Mouse (Mus musculus) stomach, postnatal 0 days (tissue): ENCODE measurements around the gene Zfp383. TPM values are rescaled to one million over a fixed set of nuclear protein-coding genes. Genes with fewer than 3 reads are reported as not detected.

Experiments
- ATAC-seq: fragments of 200-750 bp; cut with Nextera tagmentation; 2 replicates; pipeline ENCODE4 v1.8.0; 2017; ENCODE audit not compliant: low FRiP score, low TSS enrichment
- DNase-seq: peaks from one replicate; pipeline ENCODE4 v3.0.0-alpha.2; 2016; ENCODE audit warnings: low spot score
- H3K27ac ChIP-seq: fragments of 300-500 bp; sonication (generic); replicated peaks from 2 replicates; pipeline ENCODE4 v1.5.1; 2014; ENCODE audit warnings: mild to moderate bottlenecking, control low read depth
- H3K27me3 ChIP-seq: fragments of 300-500 bp; sonication (generic); 2 replicates; pipeline ENCODE4 v1.6.1; 2014; ENCODE audit warnings: low read length; ENCODE audit not compliant: control insufficient read depth, insufficient read depth
- H3K36me3 ChIP-seq: fragments of 300-500 bp; sonication (generic); 2 replicates; pipeline ENCODE4 v1.6.1; 2014; ENCODE audit warnings: low read length, mixed read lengths; ENCODE audit not compliant: control insufficient read depth, insufficient read depth
- H3K4me1 ChIP-seq: fragments of 300-500 bp; sonication (generic); replicated peaks from 2 replicates; pipeline ENCODE4 v1.6.1; 2014; ENCODE audit warnings: antibody characterized with exemption; ENCODE audit not compliant: control insufficient read depth, insufficient read depth
- H3K4me2 ChIP-seq: fragments of 300-500 bp; sonication (generic); replicated peaks from 2 replicates; pipeline ENCODE4 v1.6.1; 2014; ENCODE audit warnings: low read depth, mild to moderate bottlenecking, control low read depth, moderate library complexity
- H3K4me3 ChIP-seq: fragments of 300-500 bp; sonication (generic); 2 replicates; pipeline ENCODE4 v1.5.1; 2014; ENCODE audit warnings: low read depth, low read length, control low read depth
- H3K9ac ChIP-seq: fragments of 300-500 bp; sonication (generic); 2 replicates; pipeline ENCODE4 v1.6.1; 2014; ENCODE audit warnings: mild to moderate bottlenecking, low read length, control low read depth, mixed read lengths
- H3K9me3 ChIP-seq: fragments of 300-500 bp; sonication (generic); 2 replicates; pipeline ENCODE4 v1.6.1; 2016; ENCODE audit warnings: low read length; ENCODE audit not compliant: control insufficient read depth
- CTCF ChIP-seq: IDR thresholded peaks from 2 replicates; pipeline ENCODE4 v1.5.1; 2016; ENCODE audit warnings: antibody characterized with exemption, low read depth, mild to moderate bottlenecking, moderate library complexity
- EP300 ChIP-seq: optimal IDR thresholded peaks from 2 replicates; pipeline ENCODE3; 2016; ENCODE audit warnings: antibody characterized with exemption
- WGBS: fragments of 180-500 bp; shearing (Covaris S2); extraction: QIAGEN DNeasy Blood & Tissue Kit; methylation state at CpG from one replicate; pipeline ENCODE4 v1.1.7; 2014; 5-methylcytosine and 5-hydroxymethylcytosine counted together
- polyA plus RNA-seq: library from polyadenylated mRNA; unstranded; fragments of >200 nt; fragmentation: Nextera tagmentation; extraction: Ambion mirVana; gene quantifications from 2 replicates; pipeline ENCODE4 v1.2.1, GENCODE M21; 2015

The Zfp383 gene
- polyA plus RNA-seq, 1 experiment from 2014 or later = 2.2 TPM

- Histone ChIP-seq H3K4me1 (no peaks in the 10 kb centered on the region), H3K27me3 (no peaks in the 10 kb centered on the region), H3K36me3 (peaks cover 8% of the 10 kb centered on the region), H3K9ac (no peak overlapping the region), H3K4me2 (no peak overlapping the region), H3K9me3 (peaks cover 13% of the 10 kb centered on the region; the same call in 1 of the 2 replicates), H3K4me3 (no peak overlapping the region), H3K27ac (no peak overlapping the region)
- ATAC-seq = no peak
- no peak for TF ChIP-seq EP300
- TF ChIP-seq CTCF = no peak
- 72% methylated on average over 7 of the region's 7 CpGs for WGBS
- DNase-seq = no peak
Measured at GRCm38 (mm10) chr7:29880056-29880455, 28.0 kb upstream of the Zfp383 start.

GRCm38 (mm10) chr7:29880916-29881315 lies 27.1 kb upstream of the Zfp383 start:
- 86% methylated on average over 7 of the region's 7 CpGs for WGBS
- DNase-seq (no peak), ATAC-seq (no peak)
- Histone ChIP-seq H3K9ac (no peak overlapping the region), H3K4me1 (no peaks in the 10 kb centered on the region), H3K36me3 (no peaks in the 10 kb centered on the region), H3K27ac (no peak overlapping the region), H3K9me3 (0 out of 2 replicates have a peak, but pooled peaks cover 7% of the 10 kb centered on the region), H3K4me3 (no peak overlapping the region), H3K4me2 (no peak overlapping the region), H3K27me3 (no peaks in the 10 kb centered on the region)
- TF ChIP-seq EP300 (no peak), CTCF (no peak)

- H3K4me1 ChIP-seq = no peaks in the 10 kb centered on the region
- H3K36me3 ChIP-seq = peaks cover 31% of the 10 kb centered on the region
- no peaks in the 10 kb centered on the region for H3K27me3 ChIP-seq
- ATAC-seq = no peak
- no peak overlapping the region for H3K27ac ChIP-seq
- no peak for DNase-seq
- no peak overlapping the region for H3K4me2 ChIP-seq
- TF ChIP-seq EP300 (no peak), CTCF (no peak)
- H3K4me3 ChIP-seq = no peak overlapping the region
- 97% methylated on average over 7 of the region's 7 CpGs for WGBS
- peaks cover 31% of the 10 kb centered on the region for H3K9me3 ChIP-seq
- H3K9ac ChIP-seq = no peak overlapping the region
Measured at GRCm38 (mm10) chr7:29890501-29890900, 17.5 kb upstream of the Zfp383 start.

- TF ChIP-seq CTCF (no peak), EP300 (no peak)
- Histone ChIP-seq H3K27ac (no peak overlapping the region), H3K36me3 (peaks cover 38% of the 10 kb centered on the region), H3K4me3 (no peak overlapping the region), H3K4me2 (no peak overlapping the region), H3K9ac (no peak overlapping the region), H3K9me3 (peaks cover 20% of the 10 kb centered on the region), H3K4me1 (no peaks in the 10 kb centered on the region), H3K27me3 (no peaks in the 10 kb centered on the region)
- WGBS = 99% methylated on average over 4 of the region's 4 CpGs
- DNase-seq (no peak), ATAC-seq (no peak)
Measured at GRCm38 (mm10) chr7:29892756-29893155, 15.3 kb upstream of the Zfp383 start.

- H3K4me2 ChIP-seq = no peak overlapping the region
- DNase-seq = no peak
- no peak overlapping the region for H3K9ac ChIP-seq
- H3K4me1 ChIP-seq = no peaks in the 10 kb centered on the region
- no peak overlapping the region for H3K4me3 ChIP-seq
- 97% methylated on average over 4 of the region's 4 CpGs for WGBS
- H3K27me3 ChIP-seq = no peaks in the 10 kb centered on the region
- no peak for ATAC-seq
- no peak overlapping the region for H3K27ac ChIP-seq
- TF ChIP-seq CTCF (peak; percentile 28), EP300 (no peak)
- peaks cover 38% of the 10 kb centered on the region for H3K36me3 ChIP-seq
- peaks cover 22% of the 10 kb centered on the region for H3K9me3 ChIP-seq
Measured at GRCm38 (mm10) chr7:29898351-29898750, 9.7 kb upstream of the Zfp383 start.

GRCm38 (mm10) chr7:29904101-29904500 lies 3.9 kb upstream of the Zfp383 start:
- WGBS = 94% methylated on average over 4 of the region's 4 CpGs
- H3K36me3 ChIP-seq = peaks cover 5% of the 10 kb centered on the region
- no peak overlapping the region for H3K27ac ChIP-seq
- H3K4me1 ChIP-seq = 0 out of 2 replicates have a peak, but pooled peaks cover 4% of the 10 kb centered on the region
- TF ChIP-seq CTCF (no peak), EP300 (no peak)
- H3K4me3 ChIP-seq = no peak overlapping the region
- no peak for ATAC-seq
- H3K27me3 ChIP-seq = no peaks in the 10 kb centered on the region
- no peak for DNase-seq
- no peaks in the 10 kb centered on the region for H3K9me3 ChIP-seq
- H3K9ac ChIP-seq = no peak overlapping the region
- H3K4me2 ChIP-seq = no peak overlapping the region
